Mouse (Mus musculus) small intestine, adult 2 months (tissue): ENCODE measurements at regions not wholly inside any gene's neighbourhood (a gene's known extent, or its start where the extent isn't known, plus 50 kb on each side); places are given as distances from the start of the nearest gene placed in this dataset.

ENCODE experiments used
- CTCF ChIP-seq: fragments of 200-500 bp; IDR thresholded peaks from 2 replicates; pipeline ENCODE4 v1.5.1; 2012; ENCODE audit warnings: low read depth, mild to moderate bottlenecking, control low read depth, inconsistent platforms, low read length, moderate library complexity, mixed read lengths; ENCODE audit not compliant: insufficient replicate concordance, insufficient read length; ENCODE audit errors: extremely low read depth
- POLR2A ChIP-seq: fragments of 200-500 bp; IDR thresholded peaks from 2 replicates; pipeline ENCODE4 v1.6.1; 2012; ENCODE audit warnings: low read depth, mild to moderate bottlenecking, control low read depth, inconsistent platforms, low read length, moderate library complexity

- TF ChIP-seq CTCF = no peak
- TF ChIP-seq POLR2A = no peak
Observed at GRCm38 (mm10) chr7:35958052-35958451, 155.2 kb upstream of the Zfp507 start.
